Comparison of ENCODE assay signal across 12 mouse cellular contexts in the genomic region with DNA sequence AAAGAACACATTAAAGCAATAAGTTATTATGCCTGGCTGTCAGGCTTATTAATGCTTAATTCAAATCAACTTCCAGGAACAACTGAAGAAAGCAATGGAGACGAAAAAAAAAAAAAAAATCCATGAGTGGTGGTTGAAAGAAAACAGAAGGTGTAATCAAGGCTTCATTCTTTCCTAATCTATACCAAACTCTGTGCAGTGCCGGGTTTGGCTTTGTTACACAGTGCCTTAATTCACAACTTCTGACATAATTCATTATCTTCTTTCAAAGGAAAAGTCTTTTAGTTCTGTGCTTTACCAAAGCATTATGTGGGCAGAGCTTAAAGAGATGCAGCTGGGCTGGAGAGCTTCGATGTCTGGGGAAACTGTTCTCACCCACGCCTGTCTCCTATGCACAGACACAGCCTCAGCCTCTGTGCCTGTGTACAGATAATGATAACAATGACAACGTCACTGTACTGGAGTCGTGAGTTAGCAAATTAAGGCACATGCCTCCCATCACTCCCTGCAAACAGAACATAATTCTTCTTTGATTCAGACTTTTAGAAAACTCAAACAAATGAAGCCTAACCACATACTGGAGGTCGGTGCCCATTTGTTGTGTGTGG.
DNase-seq lines count a peak whose midpoint lies in the region; ATAC-seq lines count a peak whose summit lies in the region.
"Had no signal": no experiment of that assay in that cellular context is flagged by ENCODE, and none has a peak within 500 bp of the region (broad histone marks: within the 10 kb centered on the region; RNA-seq: fewer than 3 reads in every experiment).

No protein-coding gene starts in this region.

- H3K36me3 ChIP-seq in midbrain, embryonic 14.5 days (ENCODE audit: control insufficient read depth, insufficient read depth, low read length) = no peaks in the 10 kb centered on the region
- H3K36me3 ChIP-seq in midbrain, embryonic 16.5 days (ENCODE audit: control insufficient read depth, insufficient read depth, low read length) = no peaks in the 10 kb centered on the region
- H3K36me3 ChIP-seq: limb, embryonic 13.5 days had no signal

- no peak overlapping the region for H3K4me2 ChIP-seq in midbrain, embryonic 14.5 days (ENCODE audit: low read length)
- no peak overlapping the region for H3K4me2 ChIP-seq in midbrain, embryonic 16.5 days (ENCODE audit: low read length)
- H3K4me2 ChIP-seq: limb, embryonic 13.5 days; midbrain, embryonic 11.5 days had no signal

- H3K4me3 ChIP-seq in midbrain, embryonic 14.5 days (replicated peaks; ENCODE audit: low read depth, low read length) = no peak overlapping the region
- H3K4me3 ChIP-seq in midbrain, embryonic 16.5 days (ENCODE audit: low read depth, low read length) = no peak overlapping the region
- H3K4me3 ChIP-seq: limb, embryonic 13.5 days had no signal

- H3K9ac ChIP-seq in midbrain, embryonic 14.5 days (replicated peaks; ENCODE audit: low read length) = no peak overlapping the region
- H3K9ac ChIP-seq in midbrain, embryonic 16.5 days (ENCODE audit: low read depth, low read length) = no peak overlapping the region
- H3K9ac ChIP-seq: limb, embryonic 13.5 days had no signal

- H3K4me1 ChIP-seq in midbrain, embryonic 14.5 days (ENCODE audit: control insufficient read depth, insufficient read depth, low read length) = no peaks in the 10 kb centered on the region
- no peaks in the 10 kb centered on the region for H3K4me1 ChIP-seq in midbrain, embryonic 16.5 days (ENCODE audit: control insufficient read depth, insufficient read depth, low read length)
- H3K4me1 ChIP-seq: limb, embryonic 13.5 days had no signal

- H3K27ac ChIP-seq in midbrain, embryonic 14.5 days (replicated peaks; ENCODE audit: low read depth, low read length) = no peak overlapping the region
- no peak overlapping the region for H3K27ac ChIP-seq in midbrain, embryonic 16.5 days (ENCODE audit: low read length)
- H3K27ac ChIP-seq: limb, embryonic 13.5 days had no signal

- no peaks in the 10 kb centered on the region for H3K27me3 ChIP-seq in midbrain, embryonic 14.5 days (ENCODE audit: control insufficient read depth, insufficient read depth, low read length)
- H3K27me3 ChIP-seq in midbrain, embryonic 16.5 days (ENCODE audit: control insufficient read depth, insufficient read depth, low read depth, low read length) = no peaks in the 10 kb centered on the region
- H3K27me3 ChIP-seq: limb, embryonic 13.5 days; Patski had no signal

- DNase-seq in embryo, embryonic 10 days (ENCODE audit: low spot score) = peak; percentile 4
- DNase-seq in embryo, embryonic 9.5 days (ENCODE audit: extremely low spot score) = no peak
- peak; percentile 13 for DNase-seq in midbrain, embryonic 14.5 days
- peak; percentile 3 to 6 for DNase-seq in layer of hippocampus, postnatal 25 days (ENCODE audit: extremely low spot score in 1 of 2, low spot score in 1 of 2)
- DNase-seq in right cerebral cortex, postnatal 36 days (ENCODE audit: low spot score in 2 of 2) = peak; percentile 37 to 80
- no peak for DNase-seq in cerebellum, adult 18-20 months
- no peak for DNase-seq in ovary, postnatal 10 days (ENCODE audit: low spot score)
- DNase-seq: spleen, adult 18-20 months had no signal

- no peak for ATAC-seq in midbrain, embryonic 14.5 days (ENCODE audit: low FRiP score, low TSS enrichment)
- ATAC-seq in midbrain, embryonic 16.5 days = no peak
- ATAC-seq: Patski had no signal

- no peaks in the 10 kb centered on the region for H3K9me3 ChIP-seq in midbrain, embryonic 14.5 days (ENCODE audit: control insufficient read depth, low read length)
- no peaks in the 10 kb centered on the region for H3K9me3 ChIP-seq in midbrain, embryonic 16.5 days (replicated peaks; ENCODE audit: control insufficient read depth, low read length, poor library complexity, severe bottlenecking)
- H3K9me3 ChIP-seq: limb, embryonic 13.5 days had no signal

- 31% methylated on average over 7 of the region's 7 CpGs for WGBS in midbrain, embryonic 14.5 days
- WGBS in midbrain, embryonic 16.5 days = 27% methylated on average over 7 of the region's 7 CpGs

Comparison
In these comparisons a context has a peak if more than half of its experiments do, and no peak if none do; other contexts are left out.
1. DNase-seq: peak in embryo, embryonic 10 days (single experiment), midbrain, embryonic 14.5 days (single experiment), layer of hippocampus, postnatal 25 days (2 of 2) and right cerebral cortex, postnatal 36 days (2 of 2); none in embryo, embryonic 9.5 days (single experiment), cerebellum, adult 18-20 months (0 of 2) and ovary, postnatal 10 days (single experiment).